Mouse (Mus musculus): ENCODE results near the gene Gm49320.

The Gm49320 gene

GRCm38 (mm10) chr8:4238434-4239192 lies at the start of gene Gm49320, which contains the start of gene Map2k7:
Gene Gm49320, plus strand, starts transcription at chr8:4238865.
Gene Map2k7, plus strand, starts transcription at chr8:4238740.
- DNase-seq: peak; percentile 100

GRCm38 (mm10) chr8:4189031-4189722 lies 49.5 kb upstream of the Gm49320 start:
- DNase-seq: no peak

- DNase-seq: no peak
Observed at GRCm38 (mm10) chr8:4192305-4192704, 46.4 kb upstream of the Gm49320 start.

GRCm38 (mm10) chr8:4192807-4193587 lies 45.7 kb upstream of the Gm49320 start:
- peak; percentile 88 for DNase-seq

- no peak for DNase-seq
Observed at GRCm38 (mm10) chr8:4193588-4193894, 45.1 kb upstream of the Gm49320 start.

- DNase-seq: no peak
Observed at GRCm38 (mm10) chr8:4201321-4201720, 37.3 kb upstream of the Gm49320 start.

GRCm38 (mm10) chr8:4205246-4206123 lies 33.2 kb upstream of the Gm49320 start:
- no peak for DNase-seq

GRCm38 (mm10) chr8:4206182-4207015 lies 32.3 kb upstream of the Gm49320 start:
- DNase-seq: peak; percentile 32

- no peak for DNase-seq
Observed at GRCm38 (mm10) chr8:4207016-4207350, 31.7 kb upstream of the Gm49320 start.

GRCm38 (mm10) chr8:4211097-4211496 lies 27.6 kb upstream of the Gm49320 start:
- DNase-seq: no peak

GRCm38 (mm10) chr8:4212809-4213209 lies 25.9 kb upstream of the Gm49320 start:
- DNase-seq: peak; percentile 25

- DNase-seq: peak; percentile 28
Observed at GRCm38 (mm10) chr8:4213210-4214005, 25.3 kb upstream of the Gm49320 start.

- DNase-seq: no peak
Observed at GRCm38 (mm10) chr8:4214006-4214980, 24.4 kb upstream of the Gm49320 start.

GRCm38 (mm10) chr8:4216296-4216695 lies 22.4 kb upstream of the Gm49320 start:
- peak; percentile 32 for DNase-seq

- peak; percentile 59 for DNase-seq
Observed at GRCm38 (mm10) chr8:4216791-4217621, 21.7 kb upstream of the Gm49320 start, which contains the start of gene Prr36. Gene Prr36, minus strand, starts transcription at chr8:4217459.

- DNase-seq: no peak
Observed at GRCm38 (mm10) chr8:4219617-4220016, 19.0 kb upstream of the Gm49320 start.

GRCm38 (mm10) chr8:4222059-4222458 lies 16.6 kb upstream of the Gm49320 start:
- DNase-seq: no peak

GRCm38 (mm10) chr8:4226323-4226722 lies 12.3 kb upstream of the Gm49320 start:
- DNase-seq: no peak

All from cerebellum, adult 8-10 months (tissue).